Mouse (Mus musculus): ENCODE measurements at regions not wholly inside any gene's neighbourhood (a gene's known extent, or its start where the extent isn't known, plus 50 kb on each side); places are given as distances from the start of the nearest gene placed in this dataset.

- TF ChIP-seq CTCF (IDR thresholded peaks at IDR 0.05; ENCODE audit: borderline replicate concordance, insufficient read depth, low read depth, low read length) (no peak), POLR2A (IDR thresholded peaks at IDR 0.05; ENCODE audit: borderline replicate concordance, insufficient read depth, low read length) (no peak)
Observed at GRCm38 (mm10) chr6:66419452-66420041, 115.6 kb upstream of the Mad2l1 start.
